Comparison of ENCODE assay signal across 8 mouse cellular contexts in the genomic region with DNA sequence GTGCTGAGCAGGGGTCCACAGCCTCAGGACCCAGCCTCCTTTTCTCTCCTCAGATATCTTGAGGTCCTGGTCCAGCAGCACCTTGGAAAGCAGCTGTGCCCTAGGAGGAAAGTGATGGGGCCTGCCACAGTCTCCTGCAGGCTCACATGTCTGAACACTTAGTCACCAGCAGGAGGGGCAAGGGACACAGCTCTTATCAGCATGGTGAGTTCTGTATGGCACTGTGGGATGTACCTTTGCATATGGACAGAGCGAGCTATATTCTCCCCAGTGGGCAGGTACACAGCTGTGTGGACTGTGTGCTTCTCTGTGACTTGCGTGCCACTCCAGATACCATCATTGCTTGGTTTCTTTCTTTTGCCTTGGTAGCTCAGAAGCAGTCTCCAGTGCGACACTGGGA. TPM values are rescaled to one million over a fixed set of nuclear protein-coding genes. Genes with fewer than 3 reads are reported as not detected.
DNase-seq lines count a peak whose midpoint lies in the region; ATAC-seq and TF ChIP-seq lines count a peak whose summit lies in the region.
"Had no signal": no experiment of that assay in that cellular context is flagged by ENCODE, and none has a peak within 500 bp of the region (broad histone marks: within the 10 kb centered on the region; RNA-seq: fewer than 3 reads in every experiment).

No protein-coding gene starts in this region.

- no peak for TF ChIP-seq POLR2A in CH12.LX (IDR thresholded peaks at IDR 0.05; ENCODE audit: low read depth, low read length)

- in situ Hi-C loops in CH12.LX (cut with MboI; ENCODE audit: low pct_ligation_motif_present, low pct_unique_long_range_greater_than_20kb, low sequenced_read_pairs) = no loop called here

- peak; percentile 51 to 96 for TF ChIP-seq CTCF in CH12.LX (conservative IDR thresholded peaks at IDR 0.05 in 1 of 2, IDR thresholded peaks at IDR 0.05 in 1 of 2; ENCODE audit: low read depth in 2 of 2, low read length in 2 of 2)
- peak; percentile 84 for TF ChIP-seq CTCF in intestine, postnatal 0 days (IDR thresholded peaks at IDR 0.05; ENCODE audit: low read depth)

- H3K27me3 ChIP-seq in CH12.LX (replicated peaks) = no peaks in the 10 kb centered on the region
- H3K27me3 ChIP-seq in intestine, postnatal 0 days (replicated peaks; ENCODE audit: control insufficient read depth, insufficient read depth, low read length) = no peaks in the 10 kb centered on the region
- H3K27me3 ChIP-seq: limb, embryonic 12.5 days had no signal

- no peak overlapping the region for H3K4me3 ChIP-seq in CH12.LX (replicated peaks in 1 of 3; ENCODE audit: low read depth in 2 of 3, low read length in 2 of 3, poor library complexity in 1 of 3)
- no peak overlapping the region for H3K4me3 ChIP-seq in intestine, postnatal 0 days (ENCODE audit: low read depth, low read length)
- H3K4me3 ChIP-seq: limb, embryonic 12.5 days had no signal

- H3K36me3 ChIP-seq in CH12.LX (replicated peaks in 1 of 2; ENCODE audit: control insufficient read depth in 1 of 2, insufficient read depth in 1 of 2, low read length in 1 of 2) = no peaks in the 10 kb centered on the region
- no peaks in the 10 kb centered on the region for H3K36me3 ChIP-seq in intestine, postnatal 0 days (ENCODE audit: control insufficient read depth, insufficient read depth)
- H3K36me3 ChIP-seq: limb, embryonic 12.5 days had no signal

- H3K4me2 ChIP-seq in CH12.LX (ENCODE audit: insufficient read depth, low read depth, poor library complexity, severe bottlenecking) = no peak overlapping the region
- H3K4me2 ChIP-seq in intestine, postnatal 0 days (replicated peaks; ENCODE audit: low read depth) = no peak overlapping the region
- H3K4me2 ChIP-seq: limb, embryonic 12.5 days had no signal

- peak; percentile 26 for DNase-seq in kidney, postnatal 10 days
- no peak for DNase-seq in kidney, postnatal 14 days
- DNase-seq in CH12.LX (ENCODE audit: extremely low read depth) (peak; percentile 69), NIH3T3 (ENCODE audit: low read depth) (peak; percentile 62)
- DNase-seq in spleen, adult 18-20 months = no peak

- WGBS in intestine, postnatal 0 days = 69% methylated on average over 3 of the region's 3 CpGs

- peaks cover 2 to 5% of the 10 kb centered on the region in 2 experiments; a peak in 2 of 4 replicates for H3K4me1 ChIP-seq in CH12.LX (ENCODE audit: control insufficient read depth in 1 of 2, insufficient read depth in 2 of 2)
- no peaks in the 10 kb centered on the region for H3K4me1 ChIP-seq in intestine, postnatal 0 days (replicated peaks; ENCODE audit: control insufficient read depth, insufficient read depth, low read length)
- H3K4me1 ChIP-seq: limb, embryonic 12.5 days had no signal

- no peak overlapping the region for H3K9ac ChIP-seq in CH12.LX (ENCODE audit: insufficient read depth, low read depth)
- no peak overlapping the region for H3K9ac ChIP-seq in intestine, postnatal 0 days (ENCODE audit: low read depth, low read length)
- H3K9ac ChIP-seq: limb, embryonic 12.5 days had no signal

- H3K9me3 ChIP-seq in CH12.LX (replicated peaks; ENCODE audit: low read length) = no peaks in the 10 kb centered on the region
- H3K9me3 ChIP-seq in intestine, postnatal 0 days (ENCODE audit: control insufficient read depth) = no peaks in the 10 kb centered on the region
- H3K9me3 ChIP-seq: limb, embryonic 12.5 days had no signal

- peak; percentile 51; the same call in 1 of the 2 replicates for ATAC-seq in intestine, postnatal 0 days
- no peak for ATAC-seq in erythroblast, adult 5-6 weeks (replicated peaks; ENCODE audit: low FRiP score, poor library complexity, severe bottlenecking)

- H3K79me2 ChIP-seq in CH12.LX (replicated peaks; ENCODE audit: control insufficient read depth, extremely low read depth, insufficient read depth, poor library complexity, severe bottlenecking) = no peaks in the 10 kb centered on the region

- no peak overlapping the region for H3K27ac ChIP-seq in CH12.LX (ENCODE audit: insufficient read depth, low read depth)
- no peak overlapping the region for H3K27ac ChIP-seq in intestine, postnatal 0 days (ENCODE audit: low read depth, low read length)
- H3K27ac ChIP-seq: limb, embryonic 12.5 days had no signal

- no peak for TF ChIP-seq EP300 in CH12.LX (IDR thresholded peaks at IDR 0.05; ENCODE audit: low read length)

- dilution Hi-C loops in CH12.LX (cut with MboI; ENCODE audit: extremely low pct_ligation_motif_present, extremely low pct_unique_long_range_greater_than_20kb, low sequenced_read_pairs) = no loop called here

- TF ChIP-seq RAD21 in CH12.LX (IDR thresholded peaks at IDR 0.05; ENCODE audit: low read depth, low read length) = peak; percentile 92

TF ChIP-seq in CH12.LX, 34 proteins besides CTCF, POLR2A, EP300 and RAD21:
- TF ChIP-seq ZC3H11A (IDR thresholded peaks at IDR 0.05; ENCODE audit: low read depth, low read length) (peak; percentile 84), MYC (IDR thresholded peaks at IDR 0.05; ENCODE audit: low read depth, low read length) (peak; percentile 64; the same call in 1 of the 2 replicates), NELFE (IDR thresholded peaks at IDR 0.05; ENCODE audit: low read depth, low read length) (peak; percentile 21; the same call in 1 of the 2 replicates), USF2 (conservative IDR thresholded peaks at IDR 0.05; ENCODE audit: low read depth, low read length) (no peak), MAX (IDR thresholded peaks at IDR 0.05; ENCODE audit: low read length) (peak; percentile 62), SMC3 (IDR thresholded peaks at IDR 0.05; ENCODE audit: low read depth, low read length) (peak; percentile 99)

RNA-seq across cellular contexts. Expression of gene Rmi2, which starts 55.5 kb away (rescaled TPM):
- total RNA-seq in CH12.LX (2012; rRNA removed) = 6.8 and 7.7 TPM in 2 replicates
- total RNA-seq in CH12.LX (2014; rRNA removed) = 7.5 and 9.3 TPM in 2 replicates
- polyA plus RNA-seq in CH12.LX (2012; ENCODE audit: insufficient read length, low read depth) = 12.1 and 13.8 TPM in 2 replicates
- 0.53 and 0.88 TPM in 2 replicates for polyA plus RNA-seq in intestine, postnatal 0 days (2015; fragmentation: Nextera tagmentation; extraction: Ambion mirVana)
- 0.96 and 3.8 TPM in 2 replicates for total RNA-seq in erythroblast, adult 5-6 weeks (2015; ENCODE audit: low replicate concordance)
- 1.3 and 2.1 TPM in 2 replicates for total RNA-seq in erythroblast, adult 5-6 weeks (2017; ENCODE audit: low replicate concordance)

Comparison
In these comparisons a context has a peak if more than half of its experiments do, and no peak if none do; other contexts are left out.
1. DNase-seq: peak in kidney, postnatal 10 days (single experiment), CH12.LX (single experiment) and NIH3T3 (single experiment); none in kidney, postnatal 14 days (single experiment) and spleen, adult 18-20 months (0 of 2).